Mouse (Mus musculus) C2C12 (cell line): ENCODE measurements around the gene Tmem191c. TPM values are rescaled to one million over a fixed set of nuclear protein-coding genes. Genes with fewer than 3 reads are reported as not detected.

Experiments
- H3K27me3 ChIP-seq: one replicate; pipeline ENCODE4 v1.6.1; 2011; ENCODE audit not compliant: control insufficient read depth, insufficient read depth, insufficient read length
- H3K36me3 ChIP-seq: one replicate; pipeline ENCODE4 v1.6.1; 2011; ENCODE audit not compliant: control insufficient read depth, insufficient read depth
- H3K4me3 ChIP-seq: one replicate; pipeline ENCODE4 v1.5.1; 2011; ENCODE audit warnings: mild to moderate bottlenecking, control low read depth; ENCODE audit not compliant: poor library complexity, insufficient read depth, severe bottlenecking
- H3K79me2 ChIP-seq: one replicate; pipeline ENCODE4 v1.6.1; 2011; ENCODE audit not compliant: control insufficient read depth, insufficient read depth
- H3K79me3 ChIP-seq: one replicate; pipeline ENCODE4 v1.6.1; 2011; ENCODE audit warnings: low read depth, control low read depth
- H3ac ChIP-seq: one replicate; pipeline ENCODE3; 2011; ENCODE audit warnings: low read depth; ENCODE audit not compliant: control insufficient read depth, insufficient read length
- CEBPB ChIP-seq: IDR thresholded peaks from one replicate; pipeline ENCODE4 v1.6.1; 2011; ENCODE audit warnings: low read depth, mild to moderate bottlenecking, control low read depth, moderate library complexity
- CTCF ChIP-seq: IDR thresholded peaks from one replicate; pipeline ENCODE4 v1.5.1; 2011; ENCODE audit not compliant: control insufficient read depth, insufficient read depth, insufficient read length
- FOSL1 ChIP-seq: IDR thresholded peaks from one replicate; pipeline ENCODE4 v1.8.0; 2011; ENCODE audit warnings: mild to moderate bottlenecking, low read length; ENCODE audit not compliant: poor library complexity, insufficient read depth, severe bottlenecking
- MAX ChIP-seq: IDR thresholded peaks from one replicate; pipeline ENCODE4 v1.6.1; 2011; ENCODE audit warnings: mild to moderate bottlenecking, control low read depth
- MYOD1 ChIP-seq: IDR thresholded peaks from one replicate; pipeline ENCODE4 v1.6.1; 2011; ENCODE audit warnings: low read depth; ENCODE audit not compliant: control insufficient read depth, insufficient read length
- MYOG ChIP-seq: IDR thresholded peaks from one replicate; pipeline ENCODE4 v1.6.1; 2011; ENCODE audit not compliant: control insufficient read depth, insufficient read length; ENCODE audit errors: extremely low read depth
- USF1 ChIP-seq: IDR thresholded peaks from one replicate; pipeline ENCODE4 v1.6.1; 2011; ENCODE audit warnings: low read depth, mild to moderate bottlenecking, control low read depth, moderate library complexity
- polyA plus RNA-seq: library from polyadenylated mRNA; unstranded; fragments of >200 nt; fragmentation: generic; extraction: Trizol; gene quantifications from one replicate; pipeline ENCODE4 v1.2.1, GENCODE M21; 2012; ENCODE audit warnings: missing spikeins

The Tmem191c gene
- polyA plus RNA-seq, 1 experiment, result 1.3 TPM

GRCm38 (mm10) chr16:17267937-17268336 is 7.9 kb upstream of the Tmem191c start:
- H3ac ChIP-seq, result no peak overlapping the region
- no peaks in the 10 kb centered on the region for H3K79me3 ChIP-seq
- no peaks in the 10 kb centered on the region for H3K27me3 ChIP-seq
- TF ChIP-seq USF1, result no peak
- no peak for TF ChIP-seq FOSL1
- H3K4me3 ChIP-seq, result no peak overlapping the region
- H3K79me2 ChIP-seq, result no peaks in the 10 kb centered on the region
- H3K36me3 ChIP-seq, result no peaks in the 10 kb centered on the region

GRCm38 (mm10) chr16:17269872-17270271 is 6.0 kb upstream of the Tmem191c start:
- Histone ChIP-seq H3ac (no peak overlapping the region), H3K4me3 (no peak overlapping the region), H3K79me2 (no peaks in the 10 kb centered on the region), H3K79me3 (no peaks in the 10 kb centered on the region), H3K27me3 (no peaks in the 10 kb centered on the region), H3K36me3 (no peaks in the 10 kb centered on the region)
- TF ChIP-seq MYOG, result no peak
- no peak for TF ChIP-seq CEBPB
- TF ChIP-seq USF1, result no peak
- no peak for TF ChIP-seq MAX
- TF ChIP-seq CTCF, result no peak
- no peak for TF ChIP-seq MYOD1
- no peak for TF ChIP-seq FOSL1

GRCm38 (mm10) chr16:17271124-17271523 is 4.8 kb upstream of the Tmem191c start:
- no peak for TF ChIP-seq MYOD1
- no peak for TF ChIP-seq CTCF
- no peak for TF ChIP-seq MAX
- TF ChIP-seq FOSL1, result no peak
- no peak for TF ChIP-seq CEBPB
- TF ChIP-seq MYOG, result no peak
- TF ChIP-seq USF1, result no peak
- Histone ChIP-seq H3K79me2 (no peaks in the 10 kb centered on the region), H3K4me3 (no peak overlapping the region), H3K36me3 (no peaks in the 10 kb centered on the region), H3K79me3 (no peaks in the 10 kb centered on the region), H3K27me3 (no peaks in the 10 kb centered on the region), H3ac (no peak overlapping the region)

DNA sequence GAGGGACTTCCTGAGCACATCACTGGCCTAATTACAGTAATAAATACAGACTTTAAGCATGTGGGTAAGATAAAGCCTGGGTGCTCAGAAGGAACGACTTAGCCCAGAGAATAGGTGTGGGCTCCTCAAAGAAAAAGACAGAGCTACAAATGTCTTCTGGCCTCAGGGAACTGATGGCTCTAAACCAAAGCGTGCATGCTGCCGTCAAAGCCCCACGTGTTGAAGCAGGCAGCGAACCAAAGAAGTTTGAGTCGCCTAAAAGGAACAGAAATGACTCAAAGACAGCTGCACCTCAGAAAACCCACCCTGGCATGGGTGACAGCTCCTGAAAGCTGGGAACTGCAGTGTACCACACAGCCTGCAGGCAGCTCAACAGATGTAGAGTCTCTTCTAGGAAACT is 4.0 kb upstream of the Tmem191c start:
- Histone ChIP-seq H3K79me3 (no peaks in the 10 kb centered on the region), H3ac (no peak overlapping the region), H3K79me2 (no peaks in the 10 kb centered on the region), H3K36me3 (no peaks in the 10 kb centered on the region), H3K27me3 (no peaks in the 10 kb centered on the region), H3K4me3 (no peak overlapping the region)
- no peak for TF ChIP-seq USF1
- no peak for TF ChIP-seq MAX

GRCm38 (mm10) chr16:17276164-17277151 is 581 bp downstream of the Tmem191c start:
- Histone ChIP-seq H3K79me2 (no peaks in the 10 kb centered on the region), H3K27me3 (no peaks in the 10 kb centered on the region), H3K79me3 (no peaks in the 10 kb centered on the region), H3K36me3 (no peaks in the 10 kb centered on the region), H3K4me3 (peak overlapping the region; percentile 25), H3ac (peak overlapping the region; percentile 72)
- TF ChIP-seq MYOG (no peak), USF1 (no peak), MAX (no peak), CTCF (peak; percentile 93), MYOD1 (peak; percentile 45), FOSL1 (no peak), CEBPB (no peak)
